Mouse (Mus musculus) C2C12 (cell line): ENCODE results near the gene Qser1. TPM values are rescaled to one million over a fixed set of nuclear protein-coding genes. Genes with fewer than 3 reads are reported as not detected.
"Not testable (repeated sequence)": the region's sequence is repeated elsewhere in the genome, so short reads cannot be mapped to it uniquely, and the experiment has no call there.

Source experiments
- H3K27me3 ChIP-seq: one replicate; pipeline ENCODE4 v1.6.1; 2011; ENCODE audit not compliant: control insufficient read depth, insufficient read depth, insufficient read length
- H3K36me3 ChIP-seq: one replicate; pipeline ENCODE4 v1.6.1; 2011; ENCODE audit not compliant: control insufficient read depth, insufficient read depth
- H3K4me3 ChIP-seq: one replicate; pipeline ENCODE4 v1.5.1; 2011; ENCODE audit warnings: mild to moderate bottlenecking, control low read depth; ENCODE audit not compliant: poor library complexity, insufficient read depth, severe bottlenecking
- H3K79me2 ChIP-seq: one replicate; pipeline ENCODE4 v1.6.1; 2011; ENCODE audit not compliant: control insufficient read depth, insufficient read depth
- H3K79me3 ChIP-seq: one replicate; pipeline ENCODE4 v1.6.1; 2011; ENCODE audit warnings: low read depth, control low read depth
- H3ac ChIP-seq: one replicate; pipeline ENCODE3; 2011; ENCODE audit warnings: low read depth; ENCODE audit not compliant: control insufficient read depth, insufficient read length
- CEBPB ChIP-seq: IDR thresholded peaks from one replicate; pipeline ENCODE4 v1.6.1; 2011; ENCODE audit warnings: low read depth, mild to moderate bottlenecking, control low read depth, moderate library complexity
- CTCF ChIP-seq: IDR thresholded peaks from one replicate; pipeline ENCODE4 v1.5.1; 2011; ENCODE audit not compliant: control insufficient read depth, insufficient read depth, insufficient read length
- FOSL1 ChIP-seq: IDR thresholded peaks from one replicate; pipeline ENCODE4 v1.8.0; 2011; ENCODE audit warnings: mild to moderate bottlenecking, low read length; ENCODE audit not compliant: poor library complexity, insufficient read depth, severe bottlenecking
- MAX ChIP-seq: IDR thresholded peaks from one replicate; pipeline ENCODE4 v1.6.1; 2011; ENCODE audit warnings: mild to moderate bottlenecking, control low read depth
- MYOD1 ChIP-seq: IDR thresholded peaks from one replicate; pipeline ENCODE4 v1.6.1; 2011; ENCODE audit warnings: low read depth; ENCODE audit not compliant: control insufficient read depth, insufficient read length
- MYOG ChIP-seq: IDR thresholded peaks from one replicate; pipeline ENCODE4 v1.6.1; 2011; ENCODE audit not compliant: control insufficient read depth, insufficient read length; ENCODE audit errors: extremely low read depth
- USF1 ChIP-seq: IDR thresholded peaks from one replicate; pipeline ENCODE4 v1.6.1; 2011; ENCODE audit warnings: low read depth, mild to moderate bottlenecking, control low read depth, moderate library complexity
- polyA plus RNA-seq: library from polyadenylated mRNA; unstranded; fragments of >200 nt; fragmentation: generic; extraction: Trizol; gene quantifications from one replicate; pipeline ENCODE4 v1.2.1, GENCODE M21; 2012; ENCODE audit warnings: missing spikeins

Qser1 gene
- polyA plus RNA-seq, 1 experiment, result 5.3 TPM

- Histone ChIP-seq H3K79me2 (no peaks in the 10 kb centered on the region), H3K4me3 (no peak overlapping the region)
These were observed 15.9 kb upstream of the Qser1 start for GRCm38 (mm10) chr2:104832486-104832885.

GRCm38 (mm10) chr2:104826191-104826590 is 9.6 kb upstream of the Qser1 start:
- Histone ChIP-seq H3K79me3 (peaks cover 2% of the 10 kb centered on the region), H3K4me3 (no peak overlapping the region), H3K79me2 (no peaks in the 10 kb centered on the region), H3K27me3 (no peaks in the 10 kb centered on the region), H3K36me3 (no peaks in the 10 kb centered on the region), H3ac (no peak overlapping the region)
- TF ChIP-seq USF1 (no peak), MAX (no peak), MYOG (no peak)

More at GRCm38 (mm10) chr2:104832486-104832885, 15.9 kb upstream of the Qser1 start:
- Histone ChIP-seq H3K36me3 (no peaks in the 10 kb centered on the region), H3K27me3 (no peaks in the 10 kb centered on the region), H3ac (no peak overlapping the region), H3K79me3 (peaks cover 2% of the 10 kb centered on the region)
- TF ChIP-seq MAX (no peak), CTCF (no peak), MYOG (no peak), FOSL1 (no peak), MYOD1 (no peak), USF1 (no peak), CEBPB (no peak)

GRCm38 (mm10) chr2:104818763-104819162 is 2.2 kb upstream of the Qser1 start:
- H3K36me3 ChIP-seq, H3ac ChIP-seq, H3K27me3 ChIP-seq, H3K4me3 ChIP-seq: not testable (repeated sequence)
- H3K79me3 ChIP-seq, result peaks cover 22% of the 10 kb centered on the region
- H3K79me2 ChIP-seq, result peaks cover 25% of the 10 kb centered on the region

- no peaks in the 10 kb centered on the region for H3K36me3 ChIP-seq
- TF ChIP-seq MYOD1 (no peak), MAX (no peak), CTCF (no peak), MYOG (no peak)
- no peaks in the 10 kb centered on the region for H3K27me3 ChIP-seq
- peak overlapping the region; percentile 50 for H3K4me3 ChIP-seq
- H3K79me3 ChIP-seq, result peaks cover 31% of the 10 kb centered on the region
- peak overlapping the region; percentile 33 for H3ac ChIP-seq
- H3K79me2 ChIP-seq, result peaks cover 36% of the 10 kb centered on the region
These were observed 1.2 kb upstream of the Qser1 start for GRCm38 (mm10) chr2:104817555-104818330.

GRCm38 (mm10) chr2:104816866-104817439 is 393 bp upstream of the Qser1 start:
- Histone ChIP-seq H3ac (peak overlapping the region; percentile 95), H3K36me3 (no peaks in the 10 kb centered on the region), H3K79me3 (peaks cover 39% of the 10 kb centered on the region), H3K4me3 (peak overlapping the region; percentile 50), H3K27me3 (no peaks in the 10 kb centered on the region), H3K79me2 (peaks cover 44% of the 10 kb centered on the region)
- TF ChIP-seq CTCF (peak; percentile 32), MYOD1 (no peak)

- Histone ChIP-seq H3K79me3 (peaks cover 47% of the 10 kb centered on the region), H3ac (peak overlapping the region; percentile 95), H3K4me3 (peak overlapping the region; percentile 50), H3K79me2 (peaks cover 55% of the 10 kb centered on the region), H3K27me3 (no peaks in the 10 kb centered on the region), H3K36me3 (no peaks in the 10 kb centered on the region)
- no peak for TF ChIP-seq FOSL1
- no peak for TF ChIP-seq MYOG
- TF ChIP-seq CEBPB, result no peak
- no peak for TF ChIP-seq MAX
- no peak for TF ChIP-seq MYOD1
- TF ChIP-seq CTCF, result no peak
- no peak for TF ChIP-seq USF1
These were observed 794 bp downstream of the Qser1 start for GRCm38 (mm10) chr2:104815561-104816370.
